Mouse (Mus musculus) heart, adult 2 months (tissue): ENCODE results near the gene Wrap53.

ENCODE experiments used
- CTCF ChIP-seq: fragments of 200-600 bp; IDR thresholded peaks from 2 replicates; pipeline ENCODE4 v1.8.1; 2022; ENCODE audit warnings: antibody characterized with exemption, mild to moderate bottlenecking, moderate library complexity
- EP300 ChIP-seq: fragments of 200-500 bp; IDR thresholded peaks from 2 replicates; pipeline ENCODE4 v1.6.1; 2011; ENCODE audit warnings: low read depth, low read length, control low read depth; ENCODE audit not compliant: insufficient read depth

- no peak for TF ChIP-seq CTCF
- TF ChIP-seq EP300: no peak
Measured at GRCm38 (mm10) chr11:69576307-69576706, 3.7 kb downstream of the Wrap53 start.
